Mouse (Mus musculus) olfactory bulb, adult 2 months (tissue): ENCODE results near the gene Ninj2.

Source experiments
- CTCF ChIP-seq: fragments of 200-500 bp; IDR thresholded peaks from 2 replicates; pipeline ENCODE4 v1.5.1; 2012; ENCODE audit warnings: low read depth, mild to moderate bottlenecking, low read length, moderate library complexity; ENCODE audit not compliant: insufficient read depth
- POLR2A ChIP-seq: fragments of 200-500 bp; IDR thresholded peaks from 2 replicates; pipeline ENCODE4 v1.6.1; 2012; ENCODE audit warnings: mild to moderate bottlenecking, low read depth, low read length, moderate library complexity; ENCODE audit not compliant: insufficient read depth

- no peak for TF ChIP-seq POLR2A
- no peak for TF ChIP-seq CTCF
These were observed 54.3 kb downstream of the Ninj2 start for GRCm38 (mm10) chr6:120147411-120147810.
